Mouse (Mus musculus) liver, adult 2 months (tissue): ENCODE results near the gene Ebf4.

ENCODE experiments used
- CTCF ChIP-seq: fragments of 200-500 bp; IDR thresholded peaks from 2 replicates; pipeline ENCODE4 v1.5.1; 2011; ENCODE audit warnings: low read depth, low read length, control low read depth
- POLR2A ChIP-seq: fragments of 200-500 bp; IDR thresholded peaks from 2 replicates; pipeline ENCODE4 v1.6.1; 2011; ENCODE audit warnings: low read length, control low read depth; ENCODE audit not compliant: insufficient read depth; ENCODE audit errors: extremely low read depth

DNA sequence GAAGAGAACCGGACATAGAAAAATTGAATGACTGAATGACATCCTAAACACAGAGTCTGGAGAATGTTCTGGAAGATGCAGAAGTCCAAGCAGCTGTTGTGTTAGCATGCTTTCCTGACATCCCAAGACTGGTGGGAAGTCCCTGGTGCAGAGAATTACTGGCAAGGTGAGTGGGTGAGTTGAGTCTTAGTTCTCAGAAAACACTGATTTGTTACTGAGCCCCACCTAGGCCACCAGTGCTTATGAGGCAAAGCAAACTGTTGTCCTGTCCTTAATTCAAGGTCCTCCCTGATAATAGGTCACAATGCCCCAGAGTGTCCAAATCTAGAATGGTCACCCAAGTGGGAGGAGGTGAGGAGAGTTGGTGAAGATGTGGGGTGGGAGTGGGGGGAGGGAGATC, 110.0 kb downstream of the Ebf4 start, which contains the start of the genes Gm28372 and 1700020A23Rik:
- TF ChIP-seq CTCF = no peak
- no peak for TF ChIP-seq POLR2A
